Mouse (Mus musculus) ES-E14 (cell line): ENCODE data around the gene Dhh. TPM values are rescaled to one million over a fixed set of nuclear protein-coding genes. Genes with fewer than 3 reads are reported as not detected.

Source experiments
- DNase-seq: peaks from one replicate; pipeline ENCODE4 v3.0.0-alpha.2; 2013; ENCODE audit warnings: low read depth, low spot score
- H3K27ac ChIP-seq: 2 replicates; pipeline ENCODE4 v1.5.1; 2012; ENCODE audit warnings: low read depth, mild to moderate bottlenecking, low read length, moderate library complexity, mixed read lengths; ENCODE audit not compliant: poor library complexity, insufficient read depth, severe bottlenecking
- H3K36me3 ChIP-seq: 2 replicates; pipeline ENCODE4 v1.6.1; 2012; ENCODE audit warnings: mild to moderate bottlenecking, low read length, moderate library complexity, mixed read lengths; ENCODE audit not compliant: control insufficient read depth, poor library complexity, insufficient read depth, severe bottlenecking
- H3K4me1 ChIP-seq, 2 experiments: fragments of 150-350 bp in 1 of 2; sonication (generic) in 1 of 2; 2 replicates each; pipeline ENCODE4 v1.6.1; 2012; ENCODE audit warnings: low read length in 2 of 2, mild to moderate bottlenecking in 1 of 2, mixed read lengths in 1 of 2; ENCODE audit not compliant: control insufficient read depth in 2 of 2, insufficient read depth in 2 of 2, poor library complexity in 1 of 2
- H3K4me3 ChIP-seq, 2 experiments: fragments of 150-350 bp in 1 of 2; sonication (generic) in 1 of 2; 2 replicates each; pipeline ENCODE4 v1.5.1; 2012; ENCODE audit warnings: low read length in 2 of 2, low read depth in 1 of 2, mild to moderate bottlenecking in 1 of 2, mixed read lengths in 1 of 2; ENCODE audit not compliant: insufficient read depth in 1 of 2, poor library complexity in 1 of 2, severe bottlenecking in 1 of 2
- H3K9ac ChIP-seq: 2 replicates; pipeline ENCODE4 v1.6.1; 2012; ENCODE audit warnings: low read depth, mild to moderate bottlenecking, low read length, mixed read lengths; ENCODE audit not compliant: poor library complexity, insufficient read depth, severe bottlenecking
- H3K9me3 ChIP-seq: fragments of 150-350 bp; sonication (generic); 2 replicates; pipeline ENCODE4 v1.6.1; 2012; ENCODE audit warnings: low read depth, mild to moderate bottlenecking, low read length; ENCODE audit not compliant: control insufficient read depth, insufficient read depth
- CHD2 ChIP-seq: IDR thresholded peaks from 2 replicates; pipeline ENCODE4 v1.6.1; 2014; ENCODE audit warnings: mild to moderate bottlenecking, low read depth, low read length, inconsistent platforms
- HCFC1 ChIP-seq: IDR thresholded peaks from 2 replicates; pipeline ENCODE4 v1.6.1; 2012; ENCODE audit warnings: low read length, inconsistent platforms, borderline replicate concordance; ENCODE audit not compliant: insufficient read depth
- MAFK ChIP-seq: IDR thresholded peaks from 2 replicates; pipeline ENCODE4 v1.6.1; 2014; ENCODE audit warnings: mild to moderate bottlenecking, low read depth, low read length, inconsistent platforms; ENCODE audit not compliant: insufficient read depth
- ZC3H11A ChIP-seq: IDR thresholded peaks from 2 replicates; pipeline ENCODE4 v1.6.1; 2012; ENCODE audit warnings: low read depth, mild to moderate bottlenecking, inconsistent platforms, low read length, borderline replicate concordance
- ZNF384 ChIP-seq: IDR thresholded peaks from 2 replicates; pipeline ENCODE4 v1.6.1; 2012; ENCODE audit warnings: low read depth, low read length, inconsistent platforms
- in situ Hi-C, 2 experiments: fragments of 600-800 bp; cut with MboI; formaldehyde crosslinking; loops; one replicate each; pipeline ENCODE4 v1.15.1; 2025; ENCODE audit warnings: low sequenced_read_pairs in 2 of 2, inconsistent platforms in 1 of 2; ENCODE audit not compliant: unreplicated experiment in 2 of 2
- total RNA-seq: library from RNA; depleted of rRNA; stranded (reverse); fragments of 300-350 nt; gene quantifications from 2 replicates; pipeline ENCODE4 v1.2.3, GENCODE M21; 2012

Gene Dhh
- total RNA-seq, 1 experiment = 1.2 TPM

DNA sequence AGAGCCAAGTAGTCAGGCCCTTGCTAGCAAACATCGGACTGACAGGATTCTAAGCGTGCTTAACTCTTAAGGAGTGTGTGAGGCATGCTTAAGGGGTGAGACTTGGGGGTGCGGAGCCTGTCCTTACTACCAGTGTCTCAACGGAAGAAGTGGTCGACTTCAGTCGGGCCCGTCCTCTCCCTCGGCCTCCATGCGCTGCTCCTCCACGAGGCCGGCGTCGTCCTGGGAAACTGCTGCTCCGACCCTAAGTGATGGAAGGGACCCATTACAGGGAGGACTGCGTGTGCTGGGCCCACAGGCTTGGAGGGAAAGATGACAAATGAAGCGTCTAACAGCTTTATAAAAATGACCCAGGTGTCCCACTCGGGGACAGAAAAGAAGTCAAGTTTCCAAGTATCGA is 37.4 kb downstream of the Dhh start:
- Histone ChIP-seq H3K9me3 (no peaks in the 10 kb centered on the region), H3K27ac (no peak overlapping the region), H3K4me3 (no peak overlapping the region), H3K4me1 (no peaks in the 10 kb centered on the region), H3K9ac (no peak overlapping the region), H3K36me3 (peaks cover 95% of the 10 kb centered on the region)
- no peak for DNase-seq
- TF ChIP-seq ZC3H11A = no peak
- TF ChIP-seq HCFC1 = no peak
- no peak for TF ChIP-seq CHD2
- no peak for TF ChIP-seq ZNF384
- no peak for TF ChIP-seq MAFK
- in situ Hi-C loops = no loop called here

GRCm38 (mm10) chr15:98859319-98860043 is 38.9 kb downstream of the Dhh start:
- no peaks in the 10 kb centered on the region for H3K9me3 ChIP-seq
- no peaks in the 10 kb centered on the region for H3K4me1 ChIP-seq
- DNase-seq = no peak
- H3K36me3 ChIP-seq = peaks cover 95% of the 10 kb centered on the region
- no peak for TF ChIP-seq HCFC1
- TF ChIP-seq MAFK = no peak
- no peak for TF ChIP-seq ZNF384
- TF ChIP-seq CHD2 = no peak
- no peak for TF ChIP-seq ZC3H11A
- in situ Hi-C loops = no loop called here
- no peak overlapping the region for H3K9ac ChIP-seq
- H3K27ac ChIP-seq = no peak overlapping the region
- H3K4me3 ChIP-seq = no peak overlapping the region

DNA sequence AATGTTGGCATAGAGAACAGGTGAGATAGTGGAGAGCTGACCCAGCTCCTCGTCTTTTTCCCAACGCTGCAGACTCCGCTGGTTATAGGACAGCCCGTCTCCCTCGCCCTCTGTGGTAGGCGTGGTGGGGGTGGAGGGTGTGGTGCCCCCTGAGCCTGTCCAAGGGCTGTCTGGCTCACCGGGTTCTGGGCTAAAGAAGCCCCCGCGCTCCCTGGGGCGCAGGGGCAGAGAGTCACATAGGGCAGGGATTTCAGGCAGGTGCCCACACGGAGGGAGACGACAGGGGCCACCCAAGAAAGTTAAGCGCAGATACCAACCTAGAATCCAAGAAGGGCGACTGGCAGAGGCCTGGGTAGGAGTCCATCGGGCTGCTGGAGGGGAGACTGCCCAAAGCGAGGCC is 44.1 kb downstream of the Dhh start:
- in situ Hi-C loops = no loop called here
- H3K4me1 ChIP-seq = no peaks in the 10 kb centered on the region; a peak in 1 of 4 replicates
- no peak for DNase-seq
- no peak overlapping the region for H3K4me3 ChIP-seq
- TF ChIP-seq HCFC1 (no peak), ZC3H11A (no peak), ZNF384 (no peak), MAFK (no peak), CHD2 (no peak)
- no peaks in the 10 kb centered on the region for H3K9me3 ChIP-seq
- peaks cover 97% of the 10 kb centered on the region for H3K36me3 ChIP-seq
- H3K27ac ChIP-seq = no peak overlapping the region
- H3K9ac ChIP-seq = no peak overlapping the region

- H3K9me3 ChIP-seq = no peaks in the 10 kb centered on the region
- H3K4me1 ChIP-seq = no peaks in the 10 kb centered on the region; a peak in 1 of 4 replicates
- DNase-seq = no peak
- H3K36me3 ChIP-seq = peaks cover 96% of the 10 kb centered on the region
- no peak overlapping the region for H3K9ac ChIP-seq
- no peak overlapping the region for H3K27ac ChIP-seq
- TF ChIP-seq CHD2 = no peak
- TF ChIP-seq HCFC1 = no peak
- TF ChIP-seq ZNF384 = no peak
- TF ChIP-seq MAFK = no peak
- TF ChIP-seq ZC3H11A = no peak
- in situ Hi-C loops = no loop called here
- H3K4me3 ChIP-seq = no peak overlapping the region
Measured at GRCm38 (mm10) chr15:98853161-98853937, 45.0 kb downstream of the Dhh start.
